Mouse (Mus musculus): ENCODE measurements around the gene Cldn20.

GRCm38 (mm10) chr17:3483091-3483490 lies 49.3 kb upstream of the Cldn20 start:
- TF ChIP-seq CTCF (IDR thresholded peaks at IDR 0.05; ENCODE audit: control insufficient read depth, insufficient read depth, low read length) = no peak
- no peak for TF ChIP-seq POLR2A (IDR thresholded peaks at IDR 0.05; ENCODE audit: borderline replicate concordance, control insufficient read depth, low read depth, low read length)

All from bone marrow, adult 2 months (tissue).